Mouse (Mus musculus): ENCODE measurements around the gene Ccl26. TPM values are rescaled to one million over a fixed set of nuclear protein-coding genes. Genes with fewer than 3 reads are reported as not detected.
"Not testable (repeated sequence)": the region's sequence is repeated elsewhere in the genome, so short reads cannot be mapped to it uniquely, and the experiment has no call there.

Gene Ccl26
- total RNA-seq (2012; rRNA removed) = not detected in 2 replicates

GRCm38 (mm10) chr5:135563469-135563868 is at the start of gene Ccl26:
Ccl26 (minus strand) TSS chr5:135563569.
- DNase-seq (ENCODE audit: low read depth, low spot score) = no peak
- TF ChIP-seq ZNF384 (IDR thresholded peaks at IDR 0.05; ENCODE audit: low read depth, low read length) (no peak), MAFK (IDR thresholded peaks at IDR 0.05; ENCODE audit: insufficient read depth, low read depth, low read length) (no peak), ZC3H11A (IDR thresholded peaks at IDR 0.05; ENCODE audit: borderline replicate concordance, low read depth, low read length) (no peak), HCFC1 (IDR thresholded peaks at IDR 0.05; ENCODE audit: borderline replicate concordance, insufficient read depth, low read length) (no peak), CHD2 (IDR thresholded peaks at IDR 0.05; ENCODE audit: low read depth, low read length) (no peak)
- no peaks in the 10 kb centered on the region for H3K36me3 ChIP-seq (ENCODE audit: control insufficient read depth, insufficient read depth, low read length, poor library complexity, severe bottlenecking)
- no peak within 1 kb of the TSS for H3K4me3 ChIP-seq (ENCODE audit: insufficient read depth in 1 of 2, low read depth in 1 of 2, low read length in 2 of 2, poor library complexity in 1 of 2, severe bottlenecking in 1 of 2)
- H3K27ac ChIP-seq (ENCODE audit: insufficient read depth, low read depth, low read length, poor library complexity, severe bottlenecking) = no peak within 1 kb of the TSS
- H3K9ac ChIP-seq (ENCODE audit: insufficient read depth, low read depth, low read length, poor library complexity, severe bottlenecking) = no peak within 1 kb of the TSS
- in situ Hi-C loops (cut with MboI; ENCODE audit: low sequenced_read_pairs in 2 of 2, unreplicated experiment in 2 of 2) = no loop called here
- H3K9me3 ChIP-seq (ENCODE audit: control insufficient read depth, insufficient read depth, low read depth, low read length) = peaks cover 4% of the 10 kb centered on the region
- no peaks in the 10 kb centered on the region for H3K4me1 ChIP-seq (ENCODE audit: control insufficient read depth in 2 of 2, insufficient read depth in 2 of 2, low read length in 2 of 2, poor library complexity in 1 of 2)

- H3K9ac ChIP-seq (ENCODE audit: insufficient read depth, low read depth, low read length, poor library complexity, severe bottlenecking) = no peak overlapping the region
- peaks cover 0 to 2% of the 10 kb centered on the region in 2 experiments; a peak in 1 of 4 replicates for H3K4me1 ChIP-seq (ENCODE audit: control insufficient read depth in 2 of 2, insufficient read depth in 2 of 2, low read length in 2 of 2, poor library complexity in 1 of 2)
- no peak for TF ChIP-seq ZNF384 (IDR thresholded peaks at IDR 0.05; ENCODE audit: low read depth, low read length)
- no peak for TF ChIP-seq CHD2 (IDR thresholded peaks at IDR 0.05; ENCODE audit: low read depth, low read length)
- TF ChIP-seq MAFK (IDR thresholded peaks at IDR 0.05; ENCODE audit: insufficient read depth, low read depth, low read length) = no peak
- TF ChIP-seq HCFC1 (IDR thresholded peaks at IDR 0.05; ENCODE audit: borderline replicate concordance, insufficient read depth, low read length) = no peak
- TF ChIP-seq ZC3H11A (IDR thresholded peaks at IDR 0.05; ENCODE audit: borderline replicate concordance, low read depth, low read length) = no peak
- no peak overlapping the region for H3K27ac ChIP-seq (ENCODE audit: insufficient read depth, low read depth, low read length, poor library complexity, severe bottlenecking)
- no peaks in the 10 kb centered on the region for H3K36me3 ChIP-seq (ENCODE audit: control insufficient read depth, insufficient read depth, low read length, poor library complexity, severe bottlenecking)
- DNase-seq (ENCODE audit: low read depth, low spot score) = no peak
- no peaks in the 10 kb centered on the region for H3K9me3 ChIP-seq (ENCODE audit: control insufficient read depth, insufficient read depth, low read depth, low read length)
- no peak overlapping the region for H3K4me3 ChIP-seq (ENCODE audit: insufficient read depth in 1 of 2, low read depth in 1 of 2, low read length in 2 of 2, poor library complexity in 1 of 2, severe bottlenecking in 1 of 2)
- in situ Hi-C loops (cut with MboI; ENCODE audit: low sequenced_read_pairs in 2 of 2, unreplicated experiment in 2 of 2) = loop anchor here in 1 of 2 experiments (10.0 to 25.0 kb wide), 2 partner anchors 155 to 197 kb away; no protein-coding TSS in a partner anchor
Observed at GRCm38 (mm10) chr5:135609794-135610193, 46.4 kb upstream of the Ccl26 start.

- Histone ChIP-seq H3K9ac (ENCODE audit: insufficient read depth, low read depth, low read length, poor library complexity, severe bottlenecking) (no peak overlapping the region), H3K9me3 (ENCODE audit: control insufficient read depth, insufficient read depth, low read depth, low read length) (no peaks in the 10 kb centered on the region), H3K36me3 (ENCODE audit: control insufficient read depth, insufficient read depth, low read length, poor library complexity, severe bottlenecking) (no peaks in the 10 kb centered on the region), H3K27ac (ENCODE audit: insufficient read depth, low read depth, low read length, poor library complexity, severe bottlenecking) (no peak overlapping the region), H3K4me3 (ENCODE audit: insufficient read depth in 1 of 2, low read depth in 1 of 2, low read length in 2 of 2, poor library complexity in 1 of 2, severe bottlenecking in 1 of 2) (no peak overlapping the region), H3K4me1 (ENCODE audit: control insufficient read depth in 2 of 2, insufficient read depth in 2 of 2, low read length in 2 of 2, poor library complexity in 1 of 2) (peaks cover 0 to 2% of the 10 kb centered on the region in 2 experiments; a peak in 1 of 4 replicates)
- TF ChIP-seq CHD2 (IDR thresholded peaks at IDR 0.05; ENCODE audit: low read depth, low read length) (no peak), MAFK (IDR thresholded peaks at IDR 0.05; ENCODE audit: insufficient read depth, low read depth, low read length) (no peak), ZC3H11A (IDR thresholded peaks at IDR 0.05; ENCODE audit: borderline replicate concordance, low read depth, low read length) (no peak), ZNF384 (IDR thresholded peaks at IDR 0.05; ENCODE audit: low read depth, low read length) (no peak)
- in situ Hi-C loops (cut with MboI; ENCODE audit: low sequenced_read_pairs in 2 of 2, unreplicated experiment in 2 of 2) = loop anchor here in 1 of 2 experiments (25.0 kb wide), 1 partner anchor 195 kb away; no protein-coding TSS in a partner anchor
- no peak for DNase-seq (ENCODE audit: low read depth, low spot score)
Observed at GRCm38 (mm10) chr5:135607581-135607980, 44.2 kb upstream of the Ccl26 start.

GRCm38 (mm10) chr5:135606717-135607116 is 43.3 kb upstream of the Ccl26 start:
- not testable (repeated sequence) for H3K36me3 ChIP-seq (ENCODE audit: control insufficient read depth, insufficient read depth, low read length, poor library complexity, severe bottlenecking); H3K4me3 ChIP-seq (ENCODE audit: insufficient read depth in 1 of 2, low read depth in 1 of 2, low read length in 2 of 2, poor library complexity in 1 of 2, severe bottlenecking in 1 of 2); H3K27ac ChIP-seq (ENCODE audit: insufficient read depth, low read depth, low read length, poor library complexity, severe bottlenecking); H3K4me1 ChIP-seq (ENCODE audit: control insufficient read depth in 2 of 2, insufficient read depth in 2 of 2, low read length in 2 of 2, poor library complexity in 1 of 2); DNase-seq (ENCODE audit: low read depth, low spot score); H3K9ac ChIP-seq (ENCODE audit: insufficient read depth, low read depth, low read length, poor library complexity, severe bottlenecking); H3K9me3 ChIP-seq (ENCODE audit: control insufficient read depth, insufficient read depth, low read depth, low read length)
- in situ Hi-C loops (cut with MboI; ENCODE audit: low sequenced_read_pairs in 2 of 2, unreplicated experiment in 2 of 2) = loop anchor here in 1 of 2 experiments (25.0 kb wide), 1 partner anchor 194 kb away; no protein-coding TSS in a partner anchor

- in situ Hi-C loops (cut with MboI; ENCODE audit: low sequenced_read_pairs in 2 of 2, unreplicated experiment in 2 of 2) = loop anchor here in 1 of 2 experiments (25.0 kb wide), 1 partner anchor 192 kb away; no protein-coding TSS in a partner anchor
- not testable (repeated sequence) for H3K36me3 ChIP-seq (ENCODE audit: control insufficient read depth, insufficient read depth, low read length, poor library complexity, severe bottlenecking); H3K9me3 ChIP-seq (ENCODE audit: control insufficient read depth, insufficient read depth, low read depth, low read length); H3K9ac ChIP-seq (ENCODE audit: insufficient read depth, low read depth, low read length, poor library complexity, severe bottlenecking); H3K27ac ChIP-seq (ENCODE audit: insufficient read depth, low read depth, low read length, poor library complexity, severe bottlenecking); H3K4me1 ChIP-seq (ENCODE audit: control insufficient read depth in 2 of 2, insufficient read depth in 2 of 2, low read length in 2 of 2, poor library complexity in 1 of 2); H3K4me3 ChIP-seq (ENCODE audit: insufficient read depth in 1 of 2, low read depth in 1 of 2, low read length in 2 of 2, poor library complexity in 1 of 2, severe bottlenecking in 1 of 2); DNase-seq (ENCODE audit: low read depth, low spot score)
Observed at GRCm38 (mm10) chr5:135604643-135605042, 41.3 kb upstream of the Ccl26 start.
